Mouse (Mus musculus) lung, adult 2 months (tissue): Measurements from ENCODE around the gene Myo16.

ENCODE experiments used
- CTCF ChIP-seq: fragments of 200-500 bp; IDR thresholded peaks from 2 replicates; pipeline ENCODE4 v1.5.1; 2011; ENCODE audit warnings: mild to moderate bottlenecking, low read length, control low read depth; ENCODE audit not compliant: insufficient read depth
- POLR2A ChIP-seq: fragments of 200-500 bp; IDR thresholded peaks from 2 replicates; pipeline ENCODE4 v1.6.1; 2011; ENCODE audit warnings: low read depth, mild to moderate bottlenecking, control low read depth, low read length, borderline replicate concordance; ENCODE audit errors: extremely low read depth

GRCm38 (mm10) chr8:10154439-10154745 lies 681 bp downstream of the Myo16 start:
- no peak for TF ChIP-seq CTCF
- TF ChIP-seq POLR2A, result no peak
